Mouse (Mus musculus): ENCODE results near the gene Pax3. TPM values are rescaled to one million over a fixed set of nuclear protein-coding genes. Genes with fewer than 3 reads are reported as not detected.

The Pax3 gene
- polyA plus RNA-seq (2012), result not detected in 2 replicates

- no peak for TF ChIP-seq TAL1 (IDR thresholded peaks at IDR 0.05; ENCODE audit: low read length)
- TF ChIP-seq GATA1 (IDR thresholded peaks at IDR 0.05; ENCODE audit: low read length), result no peak
- Histone ChIP-seq H3K4me1 (ENCODE audit: control insufficient read depth) (no peaks in the 10 kb centered on the region), H3K27me3 (ENCODE audit: control insufficient read depth) (peaks cover 100% of the 10 kb centered on the region), H3K36me3 (ENCODE audit: control insufficient read depth) (no peaks in the 10 kb centered on the region), H3K4me3 (replicated peaks) (no peak within 1 kb of the TSS), H3K9me3 (ENCODE audit: control insufficient read depth, low read length) (peaks cover 2% of the 10 kb centered on the region; the same call in 1 of the 2 replicates)
These were observed at the start of gene Pax3 for GRCm38 (mm10) chr1:78196751-78197311. Gene Pax3 (minus strand): TSS chr1:78197134.

DNA sequence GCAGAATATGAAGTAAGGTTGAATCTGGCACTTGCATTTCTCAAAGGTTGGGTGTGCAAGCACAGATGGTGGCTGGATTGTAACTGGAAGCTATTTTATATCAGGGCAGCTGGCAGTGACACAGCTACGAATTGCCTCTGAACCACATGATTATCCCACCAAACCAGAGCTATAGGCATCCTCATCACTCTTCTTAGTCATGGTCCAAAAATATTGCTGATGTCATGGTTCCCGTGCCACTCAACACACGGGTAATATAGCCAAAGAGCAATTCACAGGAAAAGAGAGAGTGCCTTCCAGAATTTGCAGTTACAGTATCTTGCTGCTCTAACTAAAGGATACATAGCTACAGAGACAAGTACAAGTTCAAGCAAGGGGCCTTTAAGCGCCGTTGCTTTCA lies 37.4 kb upstream of the Pax3 start:
- no peaks in the 10 kb centered on the region for H3K27me3 ChIP-seq (ENCODE audit: control insufficient read depth)
- no peaks in the 10 kb centered on the region for H3K4me1 ChIP-seq (ENCODE audit: control insufficient read depth)
- TF ChIP-seq GATA1 (IDR thresholded peaks at IDR 0.05; ENCODE audit: low read length) (no peak), TAL1 (IDR thresholded peaks at IDR 0.05; ENCODE audit: low read length) (no peak)
- H3K36me3 ChIP-seq (ENCODE audit: control insufficient read depth), result no peaks in the 10 kb centered on the region
- no peak overlapping the region for H3K4me3 ChIP-seq (replicated peaks)
- no peaks in the 10 kb centered on the region for H3K9me3 ChIP-seq (ENCODE audit: control insufficient read depth, low read length)

GRCm38 (mm10) chr1:78231901-78232546 lies 35.1 kb upstream of the Pax3 start:
- no peaks in the 10 kb centered on the region for H3K4me1 ChIP-seq (ENCODE audit: control insufficient read depth)

GRCm38 (mm10) chr1:78229801-78230200 lies 32.9 kb upstream of the Pax3 start:
- no peak for TF ChIP-seq TAL1 (IDR thresholded peaks at IDR 0.05; ENCODE audit: low read length)
- TF ChIP-seq GATA1 (IDR thresholded peaks at IDR 0.05; ENCODE audit: low read length), result no peak
- no peaks in the 10 kb centered on the region for H3K27me3 ChIP-seq (ENCODE audit: control insufficient read depth)
- no peaks in the 10 kb centered on the region for H3K36me3 ChIP-seq (ENCODE audit: control insufficient read depth)

More at GRCm38 (mm10) chr1:78231901-78232546, 35.1 kb upstream of the Pax3 start:
- Histone ChIP-seq H3K36me3 (ENCODE audit: control insufficient read depth) (no peaks in the 10 kb centered on the region), H3K27me3 (ENCODE audit: control insufficient read depth) (no peaks in the 10 kb centered on the region), H3K4me3 (replicated peaks) (no peak overlapping the region), H3K9me3 (ENCODE audit: control insufficient read depth, low read length) (no peaks in the 10 kb centered on the region)
- TF ChIP-seq TAL1 (IDR thresholded peaks at IDR 0.05; ENCODE audit: low read length), result no peak
- no peak for TF ChIP-seq GATA1 (IDR thresholded peaks at IDR 0.05; ENCODE audit: low read length)

DNA sequence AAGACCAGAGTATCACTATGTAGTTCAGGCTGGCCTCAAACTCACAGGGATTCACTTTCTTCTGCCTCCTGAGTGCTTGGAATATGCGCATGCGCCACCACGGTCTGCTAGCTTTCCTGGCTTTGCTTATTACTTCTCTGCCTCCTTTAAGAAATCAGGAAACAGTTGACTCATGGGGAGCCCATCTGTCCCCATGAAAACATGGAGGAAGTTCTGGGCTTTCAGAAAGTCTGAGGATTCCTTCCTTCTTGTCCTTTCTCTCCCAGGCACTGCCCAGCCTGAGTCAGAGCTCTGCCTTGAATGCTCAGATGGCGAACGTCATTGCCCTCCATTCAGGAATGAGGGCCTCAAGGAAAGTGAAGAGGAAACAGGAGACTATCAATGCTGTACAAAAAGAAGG lies 31.8 kb upstream of the Pax3 start:
- no peaks in the 10 kb centered on the region for H3K36me3 ChIP-seq (ENCODE audit: control insufficient read depth)
- H3K4me1 ChIP-seq (ENCODE audit: control insufficient read depth), result no peaks in the 10 kb centered on the region
- no peaks in the 10 kb centered on the region for H3K9me3 ChIP-seq (ENCODE audit: control insufficient read depth, low read length)
- no peaks in the 10 kb centered on the region for H3K27me3 ChIP-seq (ENCODE audit: control insufficient read depth)
- no peak overlapping the region for H3K4me3 ChIP-seq (replicated peaks)
- TF ChIP-seq TAL1 (IDR thresholded peaks at IDR 0.05; ENCODE audit: low read length), result no peak
- no peak for TF ChIP-seq GATA1 (IDR thresholded peaks at IDR 0.05; ENCODE audit: low read length)

More at GRCm38 (mm10) chr1:78229801-78230200, 32.9 kb upstream of the Pax3 start:
- Histone ChIP-seq H3K9me3 (ENCODE audit: control insufficient read depth, low read length) (no peaks in the 10 kb centered on the region), H3K4me1 (ENCODE audit: control insufficient read depth) (no peaks in the 10 kb centered on the region), H3K4me3 (replicated peaks) (no peak overlapping the region)

DNA sequence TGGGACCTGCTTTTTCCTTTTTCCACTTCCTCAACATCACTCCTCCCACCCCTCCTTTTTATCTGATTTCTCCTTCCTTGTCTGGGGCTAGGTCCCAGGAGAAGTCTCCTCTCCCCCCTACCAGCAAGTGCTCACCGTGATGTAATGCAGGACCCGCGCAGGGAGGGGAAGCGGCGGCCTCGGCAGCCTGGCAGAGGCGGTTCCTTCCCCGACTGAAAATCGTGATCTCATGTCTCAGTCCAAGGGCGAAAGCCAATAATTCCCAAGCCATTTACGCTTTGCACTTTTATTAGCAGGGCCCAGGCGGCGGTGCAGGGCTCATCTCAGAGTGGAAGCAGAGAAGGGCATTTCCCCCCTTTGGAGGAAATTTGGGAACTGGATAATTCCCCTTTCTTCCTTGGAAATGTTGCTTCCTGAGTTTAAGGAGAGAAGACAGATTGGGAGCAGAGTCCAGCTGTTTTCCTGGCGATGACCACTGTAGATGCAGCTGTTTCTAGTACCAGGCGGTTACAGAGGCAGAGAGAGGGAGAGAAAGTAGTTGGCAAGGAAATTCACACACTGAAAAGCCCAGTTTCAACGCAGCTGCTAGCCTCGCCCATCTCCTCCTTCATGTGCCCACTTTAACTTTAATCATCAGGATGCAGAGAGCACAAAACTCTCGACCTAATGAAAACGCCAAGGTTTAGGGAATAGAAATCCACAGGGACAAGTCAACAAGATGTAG lies 21.3 kb upstream of the Pax3 start:
- Histone ChIP-seq H3K9me3 (ENCODE audit: control insufficient read depth, low read length) (no peaks in the 10 kb centered on the region), H3K36me3 (ENCODE audit: control insufficient read depth) (no peaks in the 10 kb centered on the region), H3K27me3 (ENCODE audit: control insufficient read depth) (peaks cover 69% of the 10 kb centered on the region), H3K4me1 (ENCODE audit: control insufficient read depth) (no peaks in the 10 kb centered on the region), H3K4me3 (replicated peaks) (no peak overlapping the region)
- TF ChIP-seq GATA1 (IDR thresholded peaks at IDR 0.05; ENCODE audit: low read length) (no peak), TAL1 (IDR thresholded peaks at IDR 0.05; ENCODE audit: low read length) (no peak)

DNA sequence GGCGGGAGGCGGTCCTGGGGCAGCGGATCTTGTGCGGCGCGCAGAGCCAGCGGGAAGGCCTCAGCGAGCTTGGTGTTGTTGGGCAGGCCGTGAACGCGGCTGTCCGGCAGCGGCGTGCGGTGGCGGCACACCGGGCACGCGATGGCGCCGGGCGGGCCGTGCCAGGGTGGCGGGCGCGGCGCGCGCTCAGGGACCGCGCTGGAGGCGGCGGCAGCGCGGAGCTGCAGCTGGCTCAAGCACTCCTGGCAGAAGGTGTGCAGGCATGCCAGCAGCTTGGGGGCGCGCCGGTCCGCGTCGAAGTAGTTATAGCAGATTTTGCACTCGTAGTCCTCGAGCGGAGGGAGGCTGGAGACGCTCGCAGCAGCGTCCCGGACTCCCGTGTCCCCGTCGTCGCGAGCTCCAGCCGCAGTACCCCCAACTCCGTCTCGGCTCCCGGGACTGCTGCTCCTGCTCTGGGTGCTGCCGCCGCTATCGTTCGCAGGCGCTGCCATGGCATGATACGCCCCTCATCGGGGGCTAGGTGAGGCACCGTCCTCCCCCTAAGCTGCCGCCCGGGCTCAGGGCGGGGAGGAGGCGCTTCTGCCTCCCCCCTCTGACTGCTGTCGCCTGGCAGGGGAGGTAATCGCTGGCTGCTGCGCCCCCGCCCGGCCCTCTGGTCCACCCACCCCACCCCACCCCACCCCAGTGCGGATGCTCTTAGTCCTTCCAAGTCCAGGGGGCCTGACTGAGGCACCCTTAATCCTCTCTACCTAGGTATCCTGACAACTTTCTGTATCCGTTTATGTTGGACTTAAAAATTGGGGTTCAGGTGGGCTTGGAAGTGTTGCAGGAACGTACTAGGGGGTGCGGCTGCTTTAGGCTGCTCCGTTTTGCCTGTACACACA lies 20.5 kb upstream of the Pax3 start:
- Histone ChIP-seq H3K27me3 (ENCODE audit: control insufficient read depth) (peaks cover 77% of the 10 kb centered on the region), H3K36me3 (ENCODE audit: control insufficient read depth) (no peaks in the 10 kb centered on the region), H3K9me3 (ENCODE audit: control insufficient read depth, low read length) (no peaks in the 10 kb centered on the region), H3K4me3 (replicated peaks) (no peak overlapping the region), H3K4me1 (ENCODE audit: control insufficient read depth) (no peaks in the 10 kb centered on the region)
- TF ChIP-seq GATA1 (IDR thresholded peaks at IDR 0.05; ENCODE audit: low read length) (no peak), TAL1 (IDR thresholded peaks at IDR 0.05; ENCODE audit: low read length) (no peak)

GRCm38 (mm10) chr1:78216509-78217141 lies 19.7 kb upstream of the Pax3 start:
- no peak overlapping the region for H3K4me3 ChIP-seq (replicated peaks)
- no peaks in the 10 kb centered on the region for H3K36me3 ChIP-seq (ENCODE audit: control insufficient read depth)
- H3K4me1 ChIP-seq (ENCODE audit: control insufficient read depth), result no peaks in the 10 kb centered on the region
- TF ChIP-seq TAL1 (IDR thresholded peaks at IDR 0.05; ENCODE audit: low read length) (no peak), GATA1 (IDR thresholded peaks at IDR 0.05; ENCODE audit: low read length) (no peak)
- H3K9me3 ChIP-seq (ENCODE audit: control insufficient read depth, low read length), result no peaks in the 10 kb centered on the region
- peaks cover 84% of the 10 kb centered on the region for H3K27me3 ChIP-seq (ENCODE audit: control insufficient read depth)
